Mouse (Mus musculus) frontal cortex, postnatal 36 days (tissue): Measurements from ENCODE around the gene Acer2.

ENCODE experiments used
- DNase-seq, 2 experiments: peaks; one replicate each; pipeline ENCODE4 v3.0.0; 2022; ENCODE audit warnings: low spot score in 2 of 2

Acer2 gene

DNA sequence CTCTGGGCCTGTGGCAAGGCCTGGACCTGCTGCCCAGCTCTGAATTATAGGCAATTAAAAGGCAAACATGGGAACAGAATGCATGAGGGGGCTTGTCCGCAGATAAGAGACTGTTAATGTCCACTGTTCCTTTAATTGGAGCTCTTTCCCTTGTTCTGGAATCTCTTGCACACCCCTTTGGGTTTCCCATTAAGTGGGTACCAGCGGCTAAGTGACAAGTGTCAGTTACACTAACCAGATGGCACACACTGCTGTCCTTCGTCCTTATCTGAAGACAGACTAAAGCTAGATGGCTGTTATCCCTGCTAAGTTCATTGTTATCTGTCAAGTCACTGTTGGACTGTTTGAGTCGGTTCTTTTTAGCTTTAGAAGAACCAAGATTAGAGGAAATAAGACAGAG, 81.3 kb downstream of the Acer2 start:
- DNase-seq = no peak

DNA sequence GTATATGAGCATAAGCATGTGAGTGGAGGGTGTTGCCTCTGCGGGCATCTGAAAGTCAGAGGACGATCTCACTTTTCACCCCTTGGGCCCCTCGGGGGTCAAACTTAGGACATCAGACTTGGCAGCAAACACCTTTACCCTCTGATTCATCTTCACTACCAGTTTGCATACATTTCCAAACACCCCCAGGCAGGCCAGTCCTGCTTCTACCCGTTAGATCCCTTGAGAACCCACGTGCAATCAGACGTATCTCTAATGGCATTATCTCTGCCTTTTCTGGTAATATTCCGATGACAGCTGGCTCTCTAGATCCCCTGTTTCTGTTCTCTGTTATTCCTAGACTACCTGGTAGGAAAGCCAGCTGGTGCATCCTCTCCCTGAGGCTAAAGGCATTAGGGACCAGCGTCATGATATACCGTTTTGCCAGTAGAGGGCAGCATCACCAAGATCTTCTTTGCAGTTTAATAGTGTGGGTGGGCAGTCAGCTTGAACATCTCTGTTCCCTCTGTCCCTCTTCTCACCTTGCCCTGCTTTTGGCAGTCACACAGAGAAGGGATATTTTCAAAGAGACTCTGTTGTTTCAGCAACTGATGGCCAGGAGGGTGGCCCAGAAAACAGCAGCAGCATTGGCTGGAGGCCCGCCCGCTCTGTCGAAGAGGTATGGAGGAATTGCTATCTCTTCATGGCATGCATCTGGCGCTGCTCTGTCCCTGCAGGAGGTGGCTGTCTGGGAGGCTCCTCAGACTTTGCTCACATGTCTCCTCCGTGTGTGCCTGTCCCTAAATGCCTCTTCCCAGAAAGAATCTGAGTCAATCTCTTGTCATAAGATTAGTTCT, 83.6 kb downstream of the Acer2 start:
- peak; percentile 75 to 83 for DNase-seq

DNA sequence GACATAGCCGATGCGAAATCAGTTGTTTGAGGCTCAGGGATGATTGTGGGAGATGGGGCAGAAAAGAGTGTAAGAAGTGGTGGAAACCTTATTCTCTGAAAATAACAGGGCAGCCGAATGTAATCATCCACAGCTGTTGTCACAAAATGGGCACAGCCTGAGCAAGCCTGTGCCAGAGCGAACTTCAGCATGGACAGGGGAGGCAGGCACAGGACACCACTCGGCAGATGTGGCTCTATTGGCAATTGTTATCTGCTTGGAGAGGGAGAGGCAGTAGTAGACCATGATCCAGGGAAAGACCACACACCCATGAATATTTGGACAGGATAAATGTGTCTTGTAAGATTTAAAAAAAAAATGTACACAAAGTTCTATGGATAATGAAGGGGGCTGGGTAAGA, 103.1 kb downstream of the Acer2 start:
- DNase-seq = no peak
